ENCODE assay signal across 9 mouse cellular contexts in genomic region chr10:108088883-108089282, GRCm38 (mm10).
DNase-seq lines count a peak whose midpoint lies in the region; ATAC-seq and TF ChIP-seq lines count a peak whose summit lies in the region.
"Had no signal": no experiment of that assay in that cellular context is flagged by ENCODE, and none has a peak within 500 bp of the region (broad histone marks: within the 10 kb centered on the region; RNA-seq: fewer than 3 reads in every experiment).

No protein-coding gene starts in this region.

- DNase-seq in forebrain, embryonic 11.5 days (ENCODE audit: low spot score): no peak
- peak; percentile 37 for DNase-seq in lung, postnatal 0 days (ENCODE audit: low spot score)
- no peak for DNase-seq in lung, postnatal 14 days
- DNase-seq in left cerebral cortex, postnatal 14 days (ENCODE audit: low spot score in 2 of 2): peak; percentile 51 to 70
- DNase-seq in cerebellum, postnatal 4 days (ENCODE audit: low spot score in 2 of 2): no peak
- DNase-seq in ovary, adult 18-20 months (ENCODE audit: low spot score): no peak

- intact Hi-C loops in left cerebral cortex, postnatal 14 days (cut with DNase I): no loop called here

- no peaks in the 10 kb centered on the region for H3K9me3 ChIP-seq in forebrain, embryonic 11.5 days (ENCODE audit: control insufficient read depth, low read length)
- H3K9me3 ChIP-seq in forebrain, embryonic 16.5 days (ENCODE audit: control insufficient read depth, low read length): no peaks in the 10 kb centered on the region
- H3K9me3 ChIP-seq in lung, postnatal 0 days (ENCODE audit: low read length): no peaks in the 10 kb centered on the region
- H3K9me3 ChIP-seq in stomach, embryonic 14.5 days (ENCODE audit: control insufficient read depth, low read depth, low read length): no peaks in the 10 kb centered on the region

- ATAC-seq in forebrain, embryonic 11.5 days (replicated peaks; ENCODE audit: low FRiP score): 0 out of 2 replicates have a peak, but pooled peaks have one; percentile 10
- no peak for ATAC-seq in forebrain, embryonic 16.5 days
- ATAC-seq in lung, postnatal 0 days: peak; percentile 72
- ATAC-seq in stomach, embryonic 14.5 days (ENCODE audit: insufficient number of reproducible peaks, insufficient read depth, low FRiP score, low read depth): 0 out of 2 replicates have a peak, but pooled peaks have one; percentile 56
- ATAC-seq: activated CD4-positive, CD25-positive, alpha-beta regulatory T cell, adult 4 months had no signal

- no peaks in the 10 kb centered on the region for H3K36me3 ChIP-seq in forebrain, embryonic 11.5 days (ENCODE audit: control insufficient read depth, insufficient read depth, low read length)
- H3K36me3 ChIP-seq in forebrain, embryonic 16.5 days (ENCODE audit: control insufficient read depth, insufficient read depth): no peaks in the 10 kb centered on the region
- no peaks in the 10 kb centered on the region for H3K36me3 ChIP-seq in lung, postnatal 0 days (ENCODE audit: insufficient read depth, low read length)
- H3K36me3 ChIP-seq in stomach, embryonic 14.5 days (ENCODE audit: control insufficient read depth, insufficient read depth, low read length): no peaks in the 10 kb centered on the region

- TF ChIP-seq EP300 in lung, postnatal 0 days (IDR thresholded peaks at IDR 0.05): no peak

- WGBS in forebrain, embryonic 11.5 days: 84% methylated on average over 8 of the region's 8 CpGs
- WGBS in forebrain, embryonic 16.5 days: 65% methylated on average over 8 of the region's 8 CpGs
- WGBS in lung, postnatal 0 days: 15% methylated on average over 8 of the region's 8 CpGs
- 48% methylated on average over 8 of the region's 8 CpGs for WGBS in stomach, embryonic 14.5 days

- H3K4me3 ChIP-seq in forebrain, embryonic 11.5 days (ENCODE audit: low read depth, low read length): no peak overlapping the region
- H3K4me3 ChIP-seq in forebrain, embryonic 16.5 days (replicated peaks; ENCODE audit: low read length): no peak overlapping the region
- 0 out of 2 replicates have a peak overlapping the region, but pooled peaks have one; percentile 2 for H3K4me3 ChIP-seq in lung, postnatal 0 days (ENCODE audit: low read depth, low read length)
- no peak overlapping the region for H3K4me3 ChIP-seq in stomach, embryonic 14.5 days (ENCODE audit: low read depth, low read length)

- H3K4me1 ChIP-seq in forebrain, embryonic 11.5 days (replicated peaks; ENCODE audit: control insufficient read depth, insufficient read depth, low read length): no peaks in the 10 kb centered on the region
- peaks cover 6% of the 10 kb centered on the region; the same call in 1 of the 2 replicates for H3K4me1 ChIP-seq in forebrain, embryonic 16.5 days (replicated peaks; ENCODE audit: control insufficient read depth, insufficient read depth, low read length)
- no peaks in the 10 kb centered on the region; the same call in 1 of the 2 replicates for H3K4me1 ChIP-seq in lung, postnatal 0 days (ENCODE audit: insufficient read depth, low read depth, low read length)
- H3K4me1 ChIP-seq in stomach, embryonic 14.5 days (ENCODE audit: control insufficient read depth, insufficient read depth, low read length): peaks cover 16% of the 10 kb centered on the region; the same call in 1 of the 2 replicates

- H3K27ac ChIP-seq in forebrain, embryonic 11.5 days (ENCODE audit: low read depth, low read length): no peak overlapping the region
- no peak overlapping the region; the same call in 1 of the 2 replicates for H3K27ac ChIP-seq in forebrain, embryonic 16.5 days (ENCODE audit: low read length)
- peak overlapping the region; percentile 59 for H3K27ac ChIP-seq in lung, postnatal 0 days (ENCODE audit: low read length)
- H3K27ac ChIP-seq in stomach, embryonic 14.5 days (ENCODE audit: low read length): peak overlapping the region; percentile 69; the same call in 1 of the 2 replicates

- no peak overlapping the region for H3K4me2 ChIP-seq in forebrain, embryonic 11.5 days (ENCODE audit: low read depth, low read length, severe bottlenecking)
- H3K4me2 ChIP-seq in forebrain, embryonic 16.5 days (ENCODE audit: low read length): no peak overlapping the region
- H3K4me2 ChIP-seq in lung, postnatal 0 days (replicated peaks; ENCODE audit: low read depth, low read length): peak overlapping the region; percentile 44
- peak overlapping the region; percentile 16; the same call in 1 of the 2 replicates for H3K4me2 ChIP-seq in stomach, embryonic 14.5 days (replicated peaks; ENCODE audit: low read depth, low read length)

- TF ChIP-seq CTCF in lung, postnatal 0 days (IDR thresholded peaks at IDR 0.05): no peak

- H3K27me3 ChIP-seq in forebrain, embryonic 11.5 days (ENCODE audit: control insufficient read depth, insufficient read depth, low read length): no peaks in the 10 kb centered on the region
- no peaks in the 10 kb centered on the region for H3K27me3 ChIP-seq in forebrain, embryonic 16.5 days (replicated peaks; ENCODE audit: control insufficient read depth, insufficient read depth, low read length)
- no peaks in the 10 kb centered on the region for H3K27me3 ChIP-seq in lung, postnatal 0 days (replicated peaks; ENCODE audit: insufficient read depth, low read length)
- H3K27me3 ChIP-seq in stomach, embryonic 14.5 days (ENCODE audit: control insufficient read depth, insufficient read depth, low read length): no peaks in the 10 kb centered on the region

- H3K9ac ChIP-seq in forebrain, embryonic 11.5 days (ENCODE audit: low read length): no peak overlapping the region
- H3K9ac ChIP-seq in forebrain, embryonic 16.5 days (replicated peaks; ENCODE audit: low read depth, low read length): no peak overlapping the region
- H3K9ac ChIP-seq in lung, postnatal 0 days (replicated peaks; ENCODE audit: low read depth): no peak overlapping the region
- H3K9ac ChIP-seq in stomach, embryonic 14.5 days (replicated peaks; ENCODE audit: low read depth, low read length): no peak overlapping the region

Comparison
In these comparisons a context has a peak if more than half of its experiments do, and no peak if none do; other contexts are left out.
1. DNase-seq: peak in lung, postnatal 0 days (single experiment) and left cerebral cortex, postnatal 14 days (2 of 2); none in forebrain, embryonic 11.5 days (single experiment), lung, postnatal 14 days (single experiment), cerebellum, postnatal 4 days (0 of 2) and ovary, adult 18-20 months (single experiment).
2. H3K27ac ChIP-seq: peak in lung, postnatal 0 days (single experiment) and stomach, embryonic 14.5 days (single experiment); none in forebrain, embryonic 11.5 days (single experiment) and forebrain, embryonic 16.5 days (single experiment).
3. H3K4me2 ChIP-seq: peak in lung, postnatal 0 days (single experiment) and stomach, embryonic 14.5 days (single experiment); none in forebrain, embryonic 11.5 days (single experiment) and forebrain, embryonic 16.5 days (single experiment).